Mouse (Mus musculus) G1E-ER4 (cell line): ENCODE measurements around the gene Ap2b1. TPM values are rescaled to one million over a fixed set of nuclear protein-coding genes. Genes with fewer than 3 reads are reported as not detected.

Experiments
- GATA1 ChIP-seq: IDR thresholded peaks from one replicate; pipeline ENCODE4 v1.8.0; 2012; ENCODE audit warnings: low read length, inconsistent platforms
- polyA plus RNA-seq: library from polyadenylated mRNA; stranded (reverse); fragments of >175 nt; gene quantifications from 2 replicates; pipeline ENCODE4 v1.2.3, GENCODE M21; 2012

Ap2b1 gene
- 14.0 and 19.2 TPM in 2 replicates for polyA plus RNA-seq

DNA sequence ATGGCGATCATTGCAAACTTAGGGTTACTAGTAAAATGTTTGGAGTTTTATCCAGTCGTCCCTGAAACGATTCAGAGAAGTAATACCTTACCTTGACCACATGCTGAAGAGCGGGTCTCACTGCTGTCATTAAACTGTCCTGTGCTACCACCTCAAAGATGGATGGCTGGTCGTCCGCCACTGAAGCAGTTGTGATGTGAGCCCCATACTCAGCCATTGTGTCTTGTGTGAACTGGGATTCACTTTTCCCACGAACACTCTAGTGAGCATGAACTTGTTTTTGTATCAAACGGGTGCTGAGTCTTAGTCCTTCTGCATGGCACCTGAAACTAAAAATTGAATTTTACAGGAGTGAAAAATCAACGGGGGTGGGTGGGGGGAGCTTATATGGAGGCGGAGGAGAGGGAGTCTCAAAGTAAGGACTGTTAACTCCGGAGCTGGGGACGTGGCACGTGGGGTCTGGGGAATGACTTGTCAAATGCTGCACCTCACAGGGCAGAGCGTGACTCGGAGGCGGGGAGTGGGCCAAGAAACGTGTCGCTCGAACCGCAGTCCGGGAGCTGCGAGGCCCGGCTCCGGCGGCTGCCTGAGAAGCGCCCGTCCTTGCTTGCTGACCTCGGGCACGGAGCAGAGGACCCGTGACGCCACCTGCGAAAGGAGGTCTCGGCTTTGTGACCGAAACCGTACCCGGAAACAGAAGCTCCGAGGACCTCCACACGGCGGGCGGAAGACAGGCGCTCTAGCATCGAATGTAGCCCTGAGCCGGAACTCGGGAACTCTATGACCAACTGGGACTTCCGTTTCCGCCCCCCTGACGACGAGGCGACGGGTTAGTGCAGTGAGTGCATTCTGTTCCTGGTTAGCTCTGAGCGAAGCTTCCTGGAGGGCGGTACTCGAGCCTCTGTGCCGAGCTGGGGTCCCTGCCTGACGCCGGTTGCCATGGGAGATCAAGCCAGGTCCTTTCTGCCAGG, at the start of gene Ap2b1:
Gene Ap2b1, plus strand, starts transcription at position 800 of the 971 bp plus-strand sequence.
- no peak for TF ChIP-seq GATA1

DNA sequence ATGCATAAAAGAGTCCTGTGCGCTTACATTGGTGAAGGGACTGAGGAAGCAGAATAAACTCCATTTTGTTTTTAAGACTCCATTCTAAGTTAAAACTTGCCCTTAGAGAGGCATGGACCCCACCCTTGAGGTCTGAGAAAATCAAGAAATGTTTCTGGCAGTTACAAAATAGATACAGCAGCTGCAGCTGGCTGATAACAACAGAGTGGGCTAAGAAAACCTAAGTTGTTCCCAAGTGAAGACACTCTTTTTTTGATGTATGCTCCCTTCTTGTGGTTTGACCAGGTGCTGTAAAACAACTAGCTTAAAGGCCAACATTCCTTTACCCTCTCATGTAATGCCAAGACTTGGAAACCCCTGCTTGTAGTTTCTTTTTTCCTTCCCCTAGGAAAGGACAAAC, 36.2 kb upstream of the Ap2b1 start:
- no peak for TF ChIP-seq GATA1

DNA sequence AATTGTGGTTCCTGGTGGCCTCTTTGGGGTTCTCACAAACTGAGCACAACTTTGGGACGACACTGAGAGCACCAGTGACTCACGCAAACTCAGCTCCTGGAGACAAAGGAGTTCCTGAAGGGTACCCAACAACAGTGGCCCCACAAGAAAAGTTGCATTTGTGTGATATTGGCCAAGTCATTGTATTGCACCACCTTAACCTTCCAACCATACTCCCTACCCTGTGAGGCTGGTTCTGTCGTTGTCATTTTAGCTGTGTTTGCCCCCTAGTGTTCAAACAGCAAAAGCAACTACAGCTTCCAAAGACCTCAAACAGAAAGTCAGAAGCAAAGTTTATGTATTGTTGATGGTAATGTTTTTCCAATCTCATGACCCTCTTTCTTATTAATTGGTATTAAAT, 35.7 kb upstream of the Ap2b1 start:
- TF ChIP-seq GATA1, result no peak

DNA sequence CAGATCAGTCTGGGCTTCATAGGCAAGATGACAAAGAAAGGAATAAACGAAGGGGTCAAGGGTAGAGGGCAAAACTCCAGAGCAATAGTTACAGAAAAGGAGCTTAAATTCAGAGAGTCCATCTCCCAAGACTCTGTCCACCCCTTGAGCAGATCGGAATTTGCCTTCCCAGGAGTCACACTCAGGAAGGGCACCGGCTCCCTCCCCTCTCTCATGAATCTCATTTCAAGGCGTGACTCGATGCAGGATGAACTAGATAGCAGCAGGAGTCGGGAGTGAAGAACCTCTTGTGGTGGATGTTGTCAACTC, 28.0 kb upstream of the Ap2b1 start:
- no peak for TF ChIP-seq GATA1

DNA sequence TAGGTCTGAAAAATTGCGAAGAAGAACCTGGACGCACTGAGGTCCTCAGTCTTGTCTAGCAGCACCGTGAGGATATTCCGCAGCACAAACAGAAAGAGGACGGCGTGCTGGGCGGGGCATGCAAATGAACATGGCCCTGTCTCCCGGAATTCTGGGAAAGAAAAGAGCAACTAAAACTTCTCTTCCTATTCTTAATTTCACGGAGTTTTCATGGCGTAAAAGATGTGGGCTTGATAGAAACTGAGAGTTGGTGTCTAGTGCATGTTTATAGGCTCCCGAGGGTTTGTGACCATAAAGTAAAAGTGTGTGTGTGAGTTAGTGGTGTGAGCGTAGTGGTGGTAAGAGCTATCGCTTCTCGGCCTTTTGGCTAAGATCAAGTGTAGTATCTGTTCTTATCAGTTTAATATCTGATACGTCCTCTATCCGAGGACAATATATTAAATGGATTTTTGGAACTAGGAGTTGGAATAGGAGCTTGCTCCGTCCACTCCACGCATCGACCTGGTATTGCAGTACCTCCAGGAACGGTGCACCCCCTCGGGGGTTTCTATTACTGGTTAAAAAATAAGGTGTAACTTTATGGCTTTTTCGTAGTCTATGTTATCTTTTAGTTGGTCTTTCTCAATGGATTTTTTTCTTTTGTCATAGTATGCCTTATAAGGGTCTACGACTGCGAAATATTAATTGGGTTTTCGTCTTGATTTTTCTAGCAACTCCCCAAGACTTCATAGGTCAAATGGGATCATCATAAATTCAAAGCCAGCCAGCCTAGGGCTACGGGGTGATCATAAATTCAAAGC, 27.5 kb upstream of the Ap2b1 start:
- no peak for TF ChIP-seq GATA1

DNA sequence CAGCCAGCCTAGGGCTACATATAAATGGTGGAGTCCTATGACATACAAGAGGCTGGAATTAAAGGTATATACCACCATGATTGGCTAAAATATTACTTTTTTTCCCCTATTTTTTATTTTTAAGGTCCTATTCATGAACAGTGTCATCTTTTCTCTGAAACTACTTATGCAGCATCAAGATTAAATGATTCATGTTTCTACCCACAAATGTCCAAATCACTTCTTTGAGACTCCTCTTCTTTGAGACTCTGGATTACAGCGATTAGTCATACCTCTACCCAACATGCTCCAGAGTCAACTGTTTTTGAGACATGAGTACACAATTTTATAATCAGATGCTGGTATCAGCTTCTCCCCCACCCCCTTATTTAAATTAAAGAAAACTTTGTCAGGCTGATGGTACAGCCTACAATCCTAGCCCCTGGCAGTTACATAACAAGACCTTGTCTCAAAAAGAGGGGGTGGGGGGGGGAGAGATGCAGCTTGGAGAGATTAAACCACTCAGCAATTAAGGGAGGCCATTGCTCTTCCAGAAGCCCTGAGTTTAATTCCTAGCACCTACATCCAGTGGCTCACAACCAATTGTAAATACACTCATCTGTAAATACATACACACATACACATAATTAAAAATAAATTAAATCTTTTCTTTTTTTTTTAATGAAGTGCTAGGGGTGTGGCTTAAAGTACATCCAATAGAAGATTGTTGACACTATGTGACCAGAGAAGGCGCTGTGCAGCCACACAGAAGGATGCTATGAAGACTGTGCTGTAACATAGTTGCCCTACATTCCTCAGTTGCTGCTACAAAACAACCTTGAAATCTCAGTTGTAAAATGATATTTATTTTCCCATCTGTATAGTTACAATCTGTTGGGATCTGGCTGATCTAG, 26.6 kb upstream of the Ap2b1 start:
- peak; percentile 57 for TF ChIP-seq GATA1

DNA sequence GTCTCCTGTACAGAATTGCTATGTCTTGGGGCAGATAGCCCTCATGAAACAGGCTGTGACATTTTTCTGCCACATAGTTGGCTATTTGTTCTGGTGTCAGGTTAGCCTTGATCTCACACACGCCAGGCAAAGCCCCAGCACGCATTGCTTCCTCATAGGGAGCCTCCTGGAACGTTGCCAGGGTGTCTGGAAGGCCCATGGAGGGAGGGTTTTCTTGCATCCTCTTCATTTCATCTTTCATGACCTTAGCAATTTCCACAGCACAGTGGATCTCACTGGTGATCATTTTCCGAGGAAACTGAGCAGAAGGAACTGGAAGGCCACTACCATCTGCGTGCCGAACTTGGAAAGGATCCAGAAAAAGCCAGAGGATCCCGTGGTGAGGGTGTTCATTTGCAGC, 22.6 kb upstream of the Ap2b1 start:
- no peak for TF ChIP-seq GATA1

DNA sequence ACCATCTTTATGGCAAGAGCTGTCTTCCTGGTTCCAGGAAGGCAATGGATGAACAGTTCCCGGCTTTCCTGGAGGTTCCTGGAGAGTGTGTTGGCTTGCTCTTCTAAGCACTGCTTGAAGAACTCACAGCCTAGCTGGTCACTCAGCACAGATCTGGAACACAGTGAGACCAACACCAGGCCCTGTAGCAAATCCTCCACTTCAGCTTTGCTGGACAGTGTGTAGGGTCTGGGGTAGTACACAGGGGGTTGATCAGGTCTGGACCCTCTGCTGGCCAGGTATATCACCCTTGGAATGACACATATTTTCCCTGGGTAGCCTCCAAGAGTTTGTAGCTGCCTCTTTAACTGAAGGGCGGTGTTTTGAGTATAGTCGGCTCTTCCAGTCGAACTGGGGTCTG, 19.8 kb upstream of the Ap2b1 start:
- TF ChIP-seq GATA1, result no peak

DNA sequence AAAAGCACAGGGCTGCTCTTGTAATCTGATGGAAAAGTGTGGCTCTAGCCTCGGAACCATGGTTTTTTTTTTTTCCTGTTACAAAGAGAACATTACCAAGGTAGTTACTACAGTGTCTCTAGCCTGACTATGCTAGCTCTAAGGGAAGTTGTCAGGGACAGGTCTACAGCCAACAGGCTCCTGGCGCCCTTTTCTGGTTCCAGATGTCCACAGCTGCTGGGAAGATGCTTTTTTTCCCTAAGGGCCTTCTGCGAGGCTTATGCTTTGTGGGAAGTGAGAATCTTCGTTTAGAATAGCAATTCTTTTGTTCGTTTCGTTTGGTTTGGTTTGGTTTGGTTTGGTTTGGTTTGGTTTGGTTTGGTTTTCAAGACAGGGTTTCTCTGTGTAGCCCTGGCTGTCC, 19.1 kb upstream of the Ap2b1 start:
- no peak for TF ChIP-seq GATA1

DNA sequence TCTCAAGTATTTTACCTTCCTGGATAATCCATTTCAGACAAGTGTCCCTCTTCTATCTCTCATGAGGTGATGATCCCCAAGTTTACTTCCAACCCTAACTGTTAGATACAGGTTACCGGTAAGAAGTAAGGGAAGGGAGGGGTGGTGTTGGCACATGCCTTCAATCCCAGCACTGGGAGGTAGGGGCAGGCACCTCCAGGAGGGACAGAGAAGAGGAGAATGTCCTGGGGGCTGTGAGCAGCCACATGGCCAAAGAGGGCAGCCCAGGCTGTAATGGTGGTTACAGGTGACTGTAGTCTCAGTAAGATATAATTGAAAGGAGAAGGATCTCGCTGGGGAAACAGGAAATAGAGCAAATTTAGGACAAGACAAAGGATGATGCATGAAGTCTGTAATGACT, 16.7 kb upstream of the Ap2b1 start:
- no peak for TF ChIP-seq GATA1

DNA sequence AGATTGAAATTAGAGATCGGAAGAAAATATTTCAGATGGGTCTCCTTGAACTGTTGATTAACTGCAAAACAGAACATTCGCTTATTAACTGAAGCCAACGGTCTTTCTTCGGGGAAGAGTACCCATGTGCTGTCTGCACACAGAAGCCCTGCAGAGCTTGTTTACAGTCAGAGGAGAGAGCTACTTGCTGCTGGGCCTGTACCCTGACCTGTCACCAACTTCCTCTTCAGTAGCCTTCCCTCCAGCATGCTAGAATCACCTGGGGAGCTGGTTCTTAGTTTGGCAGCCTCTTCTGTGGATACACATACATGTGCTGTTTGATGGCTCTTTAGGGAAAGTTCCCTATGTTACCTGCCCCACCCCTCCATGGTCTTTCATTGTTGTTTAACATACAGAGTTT, 13.2 kb upstream of the Ap2b1 start:
- TF ChIP-seq GATA1, result no peak

DNA sequence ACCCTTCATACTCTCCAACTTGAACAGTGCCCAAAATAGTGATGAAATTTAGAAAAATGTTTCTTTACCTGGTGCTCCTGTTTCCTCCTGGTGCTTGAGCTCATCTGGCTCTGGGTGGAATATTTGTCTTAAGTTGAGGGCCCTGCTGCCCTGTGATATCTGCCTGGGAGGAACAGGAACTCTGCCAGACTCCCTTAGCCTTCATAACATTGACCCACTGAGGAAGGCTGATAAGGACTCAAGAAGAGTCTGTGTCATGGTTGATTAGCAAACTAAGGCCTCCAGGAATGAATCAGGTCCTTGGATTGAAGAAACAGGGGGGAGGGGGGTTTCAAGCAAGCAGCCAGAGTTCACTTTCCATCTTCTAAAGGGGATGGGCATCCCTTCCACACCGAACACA, 12.3 kb upstream of the Ap2b1 start, which contains the start of gene Slfn14:
Gene Slfn14, minus strand, starts transcription at position 161 of the 400 bp plus-strand sequence.
- TF ChIP-seq GATA1, result peak; percentile 73

DNA sequence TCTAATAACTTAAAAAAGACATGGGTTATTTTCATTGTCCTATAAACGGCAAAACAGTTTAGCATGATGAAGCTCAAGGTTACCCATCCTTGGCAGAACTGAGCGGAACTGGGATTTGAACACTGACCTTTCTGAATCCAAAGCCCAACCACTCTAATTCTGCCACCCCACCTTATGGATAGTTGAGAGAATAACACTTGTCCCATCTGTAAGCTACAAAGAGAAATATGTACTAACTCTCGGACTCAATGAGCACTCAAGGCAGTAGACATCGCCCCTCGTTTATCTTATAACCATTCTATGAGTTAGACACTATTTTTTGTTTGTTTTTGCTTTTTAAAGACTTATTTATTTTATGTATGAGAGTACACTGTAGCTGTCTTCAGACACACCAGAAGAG, 9.8 kb upstream of the Ap2b1 start:
- no peak for TF ChIP-seq GATA1

DNA sequence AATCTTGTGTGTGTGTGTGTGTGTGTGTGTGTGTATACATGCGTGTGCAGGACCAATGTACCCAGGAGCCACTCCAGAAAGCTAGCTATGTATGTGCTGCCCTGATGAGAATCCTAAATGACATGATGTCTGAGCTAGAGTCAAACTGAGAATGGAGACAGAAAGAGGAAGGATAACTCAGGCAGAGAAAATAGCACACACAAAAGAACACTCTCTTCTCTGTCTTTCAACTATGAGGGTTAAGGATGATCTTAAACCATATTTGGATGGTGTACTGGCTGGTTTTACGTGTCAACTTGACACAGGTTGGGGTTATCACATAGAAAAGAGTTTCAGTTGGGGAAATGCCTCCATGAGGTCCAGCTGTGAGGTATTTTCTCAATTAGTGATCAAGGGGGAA, 9.2 kb upstream of the Ap2b1 start:
- TF ChIP-seq GATA1, result no peak
